Mouse (Mus musculus) urinary bladder, postnatal 14 days (tissue): ENCODE measurements at regions not wholly inside any gene's neighbourhood (a gene's known extent, or its start where the extent isn't known, plus 50 kb on each side); places are given as distances from the start of the nearest gene placed in this dataset.
"Not testable (repeated sequence)": the region's sequence is repeated elsewhere in the genome, so short reads cannot be mapped to it uniquely, and the experiment has no call there.

Experiments
- DNase-seq: peaks from one replicate; pipeline ENCODE4 v3.0.0; 2021; ENCODE audit warnings: low spot score

DNA sequence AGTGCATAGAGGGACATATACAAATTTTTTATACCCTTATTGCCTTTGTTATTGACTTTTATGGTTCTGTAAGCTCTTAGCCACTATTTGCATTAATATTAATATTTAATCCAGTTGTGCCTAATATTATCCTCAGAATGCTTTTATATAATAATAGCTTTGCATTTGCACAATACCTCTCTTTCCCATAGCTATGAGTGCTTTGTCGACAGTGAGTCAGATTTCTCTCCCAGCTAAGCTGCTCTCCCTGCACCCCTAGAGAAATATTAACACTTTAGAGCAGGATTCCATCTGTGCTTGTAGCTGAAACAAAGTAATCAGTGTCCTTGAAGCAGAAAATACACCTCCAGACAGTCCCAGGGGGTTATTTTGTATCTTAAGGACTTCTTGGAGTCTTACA, 288.6 kb upstream of the Arglu1 start:
- no peak for DNase-seq

- no peak for DNase-seq
These were observed 283.4 kb upstream of the Arglu1 start for GRCm38 (mm10) chr8:8973769-8974168.

DNA sequence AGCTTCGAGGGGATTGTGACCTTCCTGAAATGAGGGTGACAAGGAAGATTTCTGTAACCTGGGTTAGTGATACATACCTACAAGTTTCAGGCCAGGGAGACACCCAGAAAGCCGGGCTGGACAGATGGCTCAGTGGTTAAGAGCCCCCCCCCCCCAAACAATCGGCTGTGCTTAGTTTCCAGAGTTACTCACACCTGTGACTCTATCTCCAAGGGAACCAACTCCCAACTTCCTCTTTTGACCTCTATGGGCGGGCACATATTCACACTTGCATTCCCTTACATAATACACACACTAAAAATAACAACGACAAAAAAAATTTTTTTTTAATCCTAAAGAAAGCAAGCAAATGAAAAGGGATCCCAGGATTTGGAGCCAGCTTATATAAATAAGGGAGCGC, 283.0 kb upstream of the Arglu1 start:
- DNase-seq = no peak

GRCm38 (mm10) chr8:8970776-8971175, 280.5 kb upstream of the Arglu1 start:
- no peak for DNase-seq

DNA sequence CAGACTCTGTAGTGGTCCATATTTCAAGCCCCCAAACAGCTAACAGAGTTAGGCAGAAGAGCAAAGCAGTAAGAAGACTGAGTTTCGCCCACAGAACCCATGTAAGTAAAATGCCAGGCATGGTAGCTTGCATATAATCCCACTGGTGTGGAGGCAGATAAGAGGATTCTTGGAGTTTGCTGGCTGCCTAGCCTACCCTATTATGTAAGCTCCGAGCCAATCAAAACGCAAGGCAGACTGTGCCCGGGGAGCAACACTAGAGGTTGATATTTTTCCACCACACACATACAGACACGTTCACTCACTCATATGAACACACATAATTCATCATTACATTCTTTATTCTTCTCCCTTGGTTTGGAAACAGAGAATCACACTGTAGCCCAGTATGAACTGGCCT, 280.0 kb upstream of the Arglu1 start:
- DNase-seq = no peak

DNA sequence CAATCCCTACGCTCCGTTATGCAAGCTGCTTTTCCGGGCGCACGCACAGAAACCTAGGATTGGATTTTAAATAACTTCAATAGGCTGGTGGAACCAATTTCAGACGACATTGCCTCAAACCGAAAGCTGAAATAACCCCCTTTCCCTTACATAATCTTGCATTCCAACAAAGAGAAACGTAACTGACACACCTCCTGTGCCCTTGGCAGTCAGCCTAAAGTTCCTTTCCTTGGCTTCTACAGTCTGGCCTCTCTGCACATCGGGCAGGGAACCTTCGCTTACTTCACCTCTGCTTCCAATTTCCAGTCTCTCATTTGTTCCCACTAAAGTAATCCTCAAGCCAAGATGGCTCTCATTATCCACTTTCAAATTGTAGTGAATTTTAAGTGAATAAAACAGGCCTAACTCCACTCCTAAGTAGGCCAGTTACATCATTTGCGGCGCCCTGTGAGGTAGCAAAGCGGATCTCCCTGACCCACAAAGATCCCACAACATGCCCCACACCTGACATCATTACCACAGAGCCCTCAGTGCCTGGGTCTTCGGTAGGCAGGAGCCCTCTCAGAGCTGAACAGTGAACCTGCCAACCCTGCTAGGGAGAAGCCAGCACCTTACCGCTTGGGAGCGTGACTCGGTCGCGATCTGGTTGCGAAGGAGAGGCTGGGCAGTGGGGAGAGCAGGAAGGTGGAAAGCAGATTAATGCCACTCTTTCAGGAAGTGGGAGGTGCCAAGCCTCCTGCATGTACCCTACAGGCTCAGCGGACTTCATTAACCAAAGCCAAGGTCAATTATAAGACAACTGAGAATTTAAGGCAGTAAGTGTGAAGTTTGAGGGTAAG, 279.0 kb upstream of the Arglu1 start:
- DNase-seq = no peak

GRCm38 (mm10) chr8:8966658-8967048, 276.3 kb upstream of the Arglu1 start:
- DNase-seq = no peak

GRCm38 (mm10) chr8:8965983-8966657, 275.8 kb upstream of the Arglu1 start:
- DNase-seq = no peak

- DNase-seq = no peak
These were observed 269.9 kb upstream of the Arglu1 start for GRCm38 (mm10) chr8:8960221-8960620.

- no peak for DNase-seq
These were observed 269.4 kb upstream of the Arglu1 start for GRCm38 (mm10) chr8:8959787-8960093.

DNA sequence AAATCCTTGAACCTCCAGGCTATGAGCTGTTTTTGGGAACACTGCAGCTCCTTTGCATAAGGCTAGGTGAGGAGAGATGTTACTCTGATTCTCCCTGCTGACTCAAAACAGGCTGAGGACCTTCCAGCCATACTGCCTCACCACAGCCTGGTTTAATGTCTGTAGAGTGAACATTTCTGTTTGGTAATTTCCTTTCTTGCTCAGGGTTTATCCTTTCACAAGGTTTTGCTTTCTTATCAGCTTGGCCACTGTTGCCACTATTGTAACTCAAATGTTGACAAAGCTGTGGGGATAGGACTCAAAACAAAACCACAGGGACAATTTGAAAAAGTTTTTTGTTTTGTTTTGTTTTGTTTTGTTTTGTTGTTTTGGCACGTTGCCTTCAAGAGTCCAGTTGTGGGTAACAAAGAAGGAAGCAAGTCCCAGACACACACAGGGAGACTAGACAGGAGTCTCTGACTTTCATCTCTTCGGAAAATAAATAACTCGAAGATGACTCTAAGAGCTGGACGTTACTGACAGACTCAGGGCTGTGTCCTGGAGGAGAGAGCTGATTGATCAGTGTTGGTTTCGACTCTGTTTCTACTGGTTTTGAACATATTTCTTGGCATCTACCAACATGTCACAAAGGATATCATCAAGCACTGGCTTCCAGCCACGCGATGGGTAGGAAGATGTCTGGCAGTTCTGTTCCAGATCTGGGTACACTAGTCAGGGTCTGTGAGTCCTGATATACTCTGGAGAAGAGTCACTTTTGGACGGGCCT, 268.9 kb upstream of the Arglu1 start:
- no peak for DNase-seq

DNA sequence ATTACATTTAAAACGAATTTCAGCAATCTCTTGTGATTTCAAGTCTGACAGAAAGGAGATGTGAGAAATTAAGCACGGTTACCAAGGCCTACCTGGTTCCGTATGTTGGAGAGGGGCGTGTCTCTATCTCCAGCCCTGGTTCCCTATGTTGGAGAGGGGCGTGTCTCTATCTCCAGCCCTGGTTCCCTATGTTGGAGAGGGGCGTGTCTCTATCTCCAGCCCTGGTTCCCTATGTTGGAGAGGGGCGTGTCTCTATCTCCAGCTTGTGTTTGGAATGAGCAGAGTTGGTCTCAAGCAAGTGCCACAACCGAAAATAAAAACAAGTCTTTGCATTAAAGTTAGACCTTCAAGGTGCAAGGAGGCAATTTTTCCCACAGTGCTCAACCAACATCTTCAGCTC, 267.8 kb upstream of the Arglu1 start:
- DNase-seq = not testable (repeated sequence)

DNA sequence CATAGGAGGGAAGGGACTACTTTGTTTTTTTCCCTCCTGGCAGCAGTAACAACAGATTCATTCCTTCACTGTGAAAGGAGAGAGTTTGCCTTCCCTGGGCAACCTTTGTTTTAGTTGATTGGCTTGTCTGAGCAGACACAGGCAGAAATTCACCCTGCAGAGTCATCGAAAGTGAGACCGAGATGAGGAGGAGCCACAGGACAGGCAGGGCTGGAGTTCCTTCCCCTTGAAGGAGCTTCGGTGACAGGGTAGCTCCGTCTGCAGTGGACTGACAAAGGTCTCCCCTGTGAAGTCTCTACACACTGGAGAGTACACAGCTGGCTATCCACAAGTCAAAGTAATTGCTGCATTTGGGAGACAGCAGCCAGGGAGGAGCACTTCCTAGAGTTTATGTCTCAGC, 261.9 kb upstream of the Arglu1 start:
- DNase-seq = no peak

DNA sequence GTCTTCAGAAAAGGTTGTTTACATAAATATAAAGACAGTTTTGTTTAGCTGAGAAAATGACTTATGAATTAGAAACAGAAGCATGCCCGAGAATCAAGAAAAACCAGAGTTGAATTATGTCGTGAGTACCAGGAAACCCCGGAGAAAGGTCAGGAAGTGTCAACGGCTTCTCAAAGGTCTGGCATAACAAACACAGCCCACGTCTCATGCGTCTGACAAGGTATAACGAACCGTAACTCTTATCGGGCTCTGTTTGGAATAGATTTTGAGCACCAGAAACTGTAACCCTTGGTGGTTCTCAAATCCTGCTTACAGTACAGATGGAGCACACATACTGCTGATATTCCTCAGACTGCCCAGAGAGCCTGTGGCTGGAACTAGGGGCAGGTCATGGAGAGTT, 260.9 kb upstream of the Arglu1 start:
- no peak for DNase-seq

- DNase-seq = no peak
These were observed 257.3 kb upstream of the Arglu1 start for GRCm38 (mm10) chr8:8947516-8948161.

DNA sequence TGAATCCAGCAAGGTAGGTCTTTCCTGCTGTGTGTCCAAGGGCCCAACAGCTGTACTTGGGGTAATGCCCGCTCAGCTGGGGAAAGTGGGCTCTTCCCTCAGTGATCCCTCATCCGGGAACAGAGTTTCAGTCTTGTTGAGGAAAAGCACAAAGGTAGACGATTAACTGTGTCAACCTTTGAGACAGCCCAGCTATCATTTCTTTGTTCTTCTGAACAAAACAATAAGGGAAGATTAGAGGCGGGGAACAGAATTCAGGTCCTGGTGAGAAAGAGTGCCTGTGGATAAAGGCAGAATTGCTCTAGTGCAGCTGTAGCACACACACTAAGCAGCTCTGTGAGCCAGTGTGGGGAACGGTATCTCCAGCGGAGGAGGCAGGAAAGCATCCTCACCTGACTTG, 252.7 kb upstream of the Arglu1 start:
- DNase-seq = no peak

- DNase-seq = no peak
These were observed 250.6 kb upstream of the Arglu1 start for GRCm38 (mm10) chr8:8940899-8941298.

GRCm38 (mm10) chr8:8938536-8938935, 248.2 kb upstream of the Arglu1 start:
- no peak for DNase-seq

- no peak for DNase-seq
These were observed 242.1 kb upstream of the Arglu1 start for GRCm38 (mm10) chr8:8932466-8932865.

DNA sequence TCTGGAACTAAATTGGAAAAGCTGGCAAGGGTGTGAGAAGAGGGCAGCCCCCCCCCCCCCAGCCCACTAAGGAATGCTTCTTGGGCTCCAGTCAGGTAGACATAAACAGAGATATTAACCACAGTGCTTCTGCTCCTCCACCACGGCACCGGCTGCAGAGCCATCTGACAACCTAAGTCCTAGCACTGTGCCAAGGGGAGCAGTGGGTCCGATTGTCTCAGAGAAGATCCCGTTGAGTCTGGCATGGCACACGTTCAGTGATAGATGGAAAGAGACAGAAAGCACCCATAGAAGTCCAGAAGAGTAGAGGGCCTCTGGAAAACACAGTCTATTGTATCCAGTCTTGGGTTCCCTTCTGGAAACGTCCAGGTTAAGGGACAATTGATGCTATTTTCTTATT, 241.4 kb upstream of the Arglu1 start:
- DNase-seq = no peak

- DNase-seq = no peak
These were observed 237.9 kb upstream of the Arglu1 start for GRCm38 (mm10) chr8:8928074-8928862.

DNA sequence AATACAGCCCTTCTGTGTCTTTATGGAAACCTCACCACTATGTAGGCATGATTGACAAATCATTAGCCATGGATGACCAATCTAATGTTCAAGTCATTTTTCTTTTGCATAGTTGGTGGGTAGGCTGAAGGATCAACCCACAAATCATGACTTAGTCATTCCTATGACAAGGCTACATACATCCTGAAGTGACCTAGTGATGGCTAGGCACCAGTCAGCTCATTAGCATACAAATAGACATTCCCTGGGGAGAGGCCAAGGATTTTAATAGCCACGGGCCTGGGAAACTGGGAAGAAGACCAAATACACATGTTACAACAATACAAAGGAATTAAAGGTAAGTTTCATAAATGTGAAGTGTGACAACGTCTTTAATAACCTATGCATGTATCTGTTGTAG, 231.1 kb upstream of the Arglu1 start:
- DNase-seq = no peak
